Mouse (Mus musculus) liver, adult (tissue): ENCODE results near the gene Otud5.

Experiments used
- GATA4 ChIP-seq: IDR thresholded peaks from 2 replicates; pipeline ENCODE4 v1.6.1; 2014; ENCODE audit warnings: mild to moderate bottlenecking, low read length; ENCODE audit not compliant: insufficient replicate concordance

The Otud5 gene

DNA sequence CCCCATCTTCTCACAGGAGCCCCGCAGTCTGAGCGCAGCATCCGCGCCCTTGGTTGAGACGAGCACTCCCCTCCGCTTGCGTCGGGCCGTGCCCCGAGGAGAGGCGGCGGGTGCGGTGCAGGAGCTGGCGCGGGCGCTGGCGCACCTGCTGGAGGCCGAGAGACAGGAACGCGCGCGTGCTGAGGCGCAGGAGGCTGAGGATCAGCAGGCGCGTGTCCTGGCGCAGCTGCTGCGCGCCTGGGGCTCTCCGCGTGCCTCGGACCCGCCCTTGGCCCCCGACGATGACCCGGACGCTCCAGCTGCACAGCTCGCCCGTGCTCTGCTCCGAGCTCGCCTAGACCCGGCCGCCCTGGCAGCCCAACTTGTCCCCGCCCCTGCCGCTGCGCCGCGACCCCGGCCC lies 80.9 kb downstream of the Otud5 start:
- TF ChIP-seq GATA4, result no peak
